Mouse (Mus musculus) 416B (cell line): ENCODE measurements around the gene Agfg2.
"Not testable (repeated sequence)": the region's sequence is repeated elsewhere in the genome, so short reads cannot be mapped to it uniquely, and the experiment has no call there.

Experiments used
- DNase-seq: peaks from one replicate; pipeline ENCODE4 v3.0.0; 2011; ENCODE audit warnings: low read depth

Agfg2 gene

GRCm38 (mm10) chr5:137684294-137685123, at the start of gene Agfg2:
Gene Agfg2, minus strand, starts transcription at chr5:137684726.
- DNase-seq = peak; percentile 100

GRCm38 (mm10) chr5:137733638-137734288, 49.2 kb upstream of the Agfg2 start:
- no peak for DNase-seq

GRCm38 (mm10) chr5:137726767-137727166, 42.2 kb upstream of the Agfg2 start:
- no peak for DNase-seq

DNA sequence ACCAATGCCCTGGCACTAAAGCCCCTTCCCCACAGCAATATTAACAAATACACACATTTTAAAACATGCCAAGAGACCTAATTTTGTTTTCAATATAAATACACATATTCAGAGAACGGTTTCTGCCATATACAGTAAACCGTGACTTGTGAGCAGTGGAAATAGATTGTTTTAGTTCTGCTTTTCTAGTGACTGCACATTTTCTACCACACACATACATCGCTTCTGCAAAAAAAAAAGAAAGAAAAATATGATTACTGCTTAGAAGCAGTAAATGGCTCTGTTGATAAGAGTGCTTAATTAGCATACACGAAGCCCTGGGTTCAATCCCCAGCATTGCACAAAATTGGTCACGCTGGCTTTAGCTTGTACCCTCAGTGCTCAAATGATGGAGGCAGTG, 39.3 kb upstream of the Agfg2 start:
- DNase-seq = no peak

GRCm38 (mm10) chr5:137720558-137721164, 36.1 kb upstream of the Agfg2 start:
- DNase-seq = not testable (repeated sequence)

DNA sequence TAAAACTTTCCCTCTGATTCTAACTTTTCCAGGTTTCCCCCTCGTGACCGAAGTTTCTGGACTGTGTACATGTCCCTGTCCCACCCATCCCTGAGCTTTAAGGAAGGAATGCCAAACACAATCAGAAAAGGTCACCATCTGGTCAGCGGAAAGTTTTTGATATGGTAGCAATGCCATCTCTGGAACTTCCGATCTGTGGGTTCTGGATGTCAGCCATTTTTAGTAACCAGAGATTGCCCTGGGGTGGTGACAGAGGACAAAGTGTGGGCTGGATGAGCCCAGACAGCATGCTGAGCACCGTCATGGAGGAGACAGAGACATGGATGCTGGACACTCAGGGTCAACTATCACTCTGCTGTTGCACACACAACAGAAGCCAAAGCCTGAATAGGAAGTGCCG, 34.6 kb upstream of the Agfg2 start:
- no peak for DNase-seq

DNA sequence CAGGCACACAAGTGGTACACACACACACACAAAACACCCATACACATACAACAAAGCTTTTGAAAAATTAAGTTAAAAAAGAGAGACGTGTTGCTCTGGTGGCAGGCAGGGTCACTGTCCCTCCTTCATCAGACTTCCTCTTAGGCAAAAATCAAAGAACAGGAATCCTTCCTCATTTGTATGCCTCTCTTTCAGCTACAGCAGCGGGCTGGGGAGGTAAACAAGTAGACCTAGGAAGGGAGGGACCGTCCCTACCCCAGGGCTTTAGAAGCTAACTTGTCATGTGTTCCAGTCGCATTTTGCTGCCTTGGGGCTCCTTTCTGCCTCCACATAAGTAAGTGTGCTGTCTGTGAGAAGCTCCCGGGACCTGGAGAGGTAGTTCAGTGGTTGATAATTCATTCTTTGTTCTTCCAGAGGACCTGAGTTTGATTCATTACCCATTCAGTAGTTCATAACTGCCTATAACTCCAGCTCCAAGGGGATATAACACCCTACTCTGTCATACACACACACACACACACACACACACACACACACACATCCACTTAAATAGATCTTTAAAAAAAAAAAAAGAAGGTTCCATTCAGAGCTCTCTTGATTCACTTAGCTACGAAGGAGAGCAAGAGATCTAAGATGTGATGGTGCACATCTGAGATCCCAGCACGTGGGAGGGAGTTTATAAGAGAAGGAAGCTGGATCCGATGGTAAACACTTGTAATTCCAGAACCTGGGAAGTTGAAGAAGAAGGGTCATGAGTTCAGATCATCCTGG, 33.7 kb upstream of the Agfg2 start:
- DNase-seq = no peak

GRCm38 (mm10) chr5:137715685-137716084, 31.2 kb upstream of the Agfg2 start:
- DNase-seq = no peak

- DNase-seq = no peak
These were observed 28.9 kb upstream of the Agfg2 start for GRCm38 (mm10) chr5:137713454-137713853.

- peak; percentile 95 for DNase-seq
These were observed 22.5 kb upstream of the Agfg2 start for GRCm38 (mm10) chr5:137706913-137707633.

DNA sequence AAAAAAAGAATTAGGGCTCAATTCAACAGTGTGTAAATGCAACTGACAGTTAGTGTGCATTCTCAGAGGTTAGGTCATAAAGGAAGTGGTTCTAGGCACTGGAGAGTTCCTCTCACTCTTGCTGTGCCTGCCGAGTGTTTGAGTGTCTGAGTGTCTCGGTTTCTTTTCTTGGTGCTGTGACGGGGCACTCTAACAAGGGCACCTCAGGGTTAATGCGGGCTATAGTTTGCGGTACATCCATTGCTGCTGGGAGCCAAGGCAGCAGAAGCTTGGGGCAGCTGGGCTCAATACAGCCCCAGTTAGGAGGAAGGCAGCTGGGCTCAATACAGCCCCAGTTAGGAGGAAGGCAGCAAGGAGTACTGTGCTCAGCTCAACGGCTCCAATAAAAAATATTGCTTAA, 20.7 kb upstream of the Agfg2 start:
- DNase-seq = peak; percentile 78

GRCm38 (mm10) chr5:137699850-137700249, 15.3 kb upstream of the Agfg2 start:
- DNase-seq = no peak

DNA sequence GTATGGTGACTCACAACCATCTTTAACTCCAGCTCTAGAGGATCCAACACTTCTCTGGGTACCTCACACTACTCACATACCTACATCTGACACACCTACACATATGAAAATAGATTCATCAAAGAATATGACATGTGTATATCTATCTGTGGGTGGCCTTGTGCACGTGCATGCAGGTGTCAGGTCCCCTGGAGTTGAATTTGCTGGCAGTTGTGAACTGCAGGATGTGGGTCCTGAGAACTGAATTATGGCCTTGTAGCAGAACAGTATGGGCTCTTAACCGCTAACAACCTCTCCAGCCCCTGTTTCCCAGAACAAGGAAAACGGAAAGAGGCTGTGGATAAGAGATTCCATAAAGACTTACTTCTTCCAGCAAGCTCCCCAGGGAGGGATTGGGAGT, 14.6 kb upstream of the Agfg2 start:
- no peak for DNase-seq

GRCm38 (mm10) chr5:137695930-137696329, 11.4 kb upstream of the Agfg2 start:
- peak; percentile 65 for DNase-seq

DNA sequence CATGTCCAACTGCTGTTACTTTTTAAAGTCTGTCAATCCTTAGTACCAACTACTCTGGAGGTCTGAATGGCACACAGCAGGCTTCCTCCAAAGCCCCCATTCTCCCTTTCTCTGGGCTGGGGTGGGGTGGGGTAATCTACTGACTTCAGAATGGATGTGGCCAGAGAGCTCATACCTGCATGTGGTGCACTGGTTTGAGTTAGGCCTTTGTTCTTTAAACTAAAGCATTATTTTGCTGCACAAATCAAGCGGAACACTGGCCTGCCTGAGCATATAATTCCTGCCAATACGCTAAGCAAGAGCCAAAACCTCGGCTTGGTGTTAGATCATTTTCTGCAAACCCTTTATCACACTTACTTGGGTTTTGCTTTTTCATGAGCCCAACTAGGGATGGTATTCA, 10.3 kb upstream of the Agfg2 start:
- DNase-seq = no peak

DNA sequence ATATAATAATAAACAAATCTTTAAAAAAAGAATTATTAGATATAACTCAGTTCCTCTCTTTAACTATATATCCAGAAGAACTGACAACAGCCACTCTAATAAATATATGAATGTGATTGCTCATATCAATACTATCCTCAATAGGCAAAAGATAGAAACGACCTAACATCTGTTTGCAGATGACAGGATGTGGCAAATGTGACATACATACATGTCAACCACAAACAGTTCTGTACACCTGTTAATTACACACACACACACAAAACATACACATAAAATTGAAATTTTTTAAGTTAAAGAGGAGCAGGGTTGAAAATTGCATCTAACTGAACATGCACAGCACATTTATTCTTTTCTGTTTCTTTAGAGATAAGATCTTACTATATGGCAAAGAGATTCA, 7.4 kb upstream of the Agfg2 start:
- DNase-seq = no peak

DNA sequence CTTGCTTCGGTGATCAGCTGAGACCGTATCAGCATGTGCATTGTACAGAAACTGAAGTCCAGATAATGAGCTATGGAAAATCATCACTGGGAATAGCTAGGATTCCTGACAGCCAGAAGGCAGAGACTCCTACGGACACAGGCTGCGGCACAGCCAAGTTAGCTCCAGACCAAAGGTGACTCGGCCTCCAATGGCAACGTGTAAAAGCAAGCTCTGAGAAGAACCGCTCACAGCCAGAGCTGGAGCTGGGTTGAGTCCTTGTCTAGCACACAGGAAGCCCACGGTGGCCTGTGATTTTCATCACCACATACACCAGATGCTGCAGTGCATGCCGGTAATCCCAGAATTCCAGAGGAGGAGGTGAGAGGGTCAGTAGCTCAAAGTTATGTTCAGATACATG, 6.0 kb upstream of the Agfg2 start:
- DNase-seq = no peak

DNA sequence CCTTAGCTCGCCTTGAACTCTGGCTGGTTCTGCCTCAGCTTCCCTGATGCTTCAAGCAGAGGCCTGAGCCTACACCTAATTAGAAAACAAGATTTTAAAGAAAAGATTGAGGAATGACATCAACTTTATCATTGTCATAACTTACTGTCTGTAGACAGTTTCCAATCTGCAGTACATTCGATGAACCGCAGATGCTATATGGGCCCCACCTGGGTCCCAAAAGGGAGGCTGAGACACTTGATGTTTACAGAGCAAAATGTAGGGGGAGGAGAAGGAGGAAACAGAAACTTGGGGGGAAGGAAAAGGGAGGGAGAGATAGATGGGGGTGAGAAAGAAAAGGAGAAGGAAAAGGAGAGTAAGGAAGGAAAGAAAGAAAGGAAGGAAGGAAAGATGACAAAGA, 5.4 kb upstream of the Agfg2 start:
- no peak for DNase-seq

GRCm38 (mm10) chr5:137686127-137686790, 1.7 kb upstream of the Agfg2 start:
- peak; percentile 90 for DNase-seq

DNA sequence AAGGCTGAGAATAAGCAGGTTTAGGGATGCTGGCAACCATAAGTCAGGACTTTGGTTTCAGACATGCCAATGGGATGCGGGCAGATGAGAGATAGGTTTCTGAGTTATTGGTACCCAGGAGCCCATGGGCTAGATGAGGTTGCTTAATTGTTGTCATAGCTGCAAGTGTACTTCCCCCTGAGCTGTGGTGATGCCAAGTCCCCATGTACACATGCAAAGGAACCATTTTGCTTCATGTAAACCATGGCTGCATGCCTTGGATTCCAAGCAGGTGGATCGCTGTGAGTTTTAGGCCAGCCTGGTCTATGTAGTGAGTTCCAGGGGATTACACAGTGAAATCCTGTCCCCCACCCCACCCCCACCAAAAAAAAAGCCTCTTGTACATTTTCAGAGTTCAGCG, 1.1 kb upstream of the Agfg2 start:
- DNase-seq = peak; percentile 68
